Mouse (Mus musculus) intestine, postnatal 0 days (tissue): ENCODE measurements around the gene Bckdha. TPM values are rescaled to one million over a fixed set of nuclear protein-coding genes. Genes with fewer than 3 reads are reported as not detected.

ENCODE experiments used
- ATAC-seq: fragments of 200-750 bp; cut with Nextera tagmentation; 2 replicates; pipeline ENCODE4 v1.8.0; 2017; ENCODE audit warnings: mild to moderate bottlenecking, moderate TSS enrichment, moderate library complexity
- H3K27ac ChIP-seq: fragments of 300-500 bp; sonication (generic); 2 replicates; pipeline ENCODE4 v1.5.1; 2014; ENCODE audit warnings: mild to moderate bottlenecking, low read depth, low read length, moderate library complexity
- H3K27me3 ChIP-seq: fragments of 300-500 bp; sonication (generic); replicated peaks from 2 replicates; pipeline ENCODE4 v1.6.1; 2014; ENCODE audit warnings: low read length, mixed read lengths; ENCODE audit not compliant: control insufficient read depth, insufficient read depth
- H3K36me3 ChIP-seq: fragments of 300-500 bp; sonication (generic); 2 replicates; pipeline ENCODE4 v1.6.1; 2014; ENCODE audit warnings: mild to moderate bottlenecking, moderate library complexity; ENCODE audit not compliant: control insufficient read depth, insufficient read depth
- H3K4me1 ChIP-seq: fragments of 300-500 bp; sonication (generic); replicated peaks from 2 replicates; pipeline ENCODE4 v1.6.1; 2014; ENCODE audit warnings: antibody characterized with exemption, low read length, mixed read lengths; ENCODE audit not compliant: control insufficient read depth, insufficient read depth
- H3K4me2 ChIP-seq: fragments of 300-500 bp; sonication (generic); replicated peaks from 2 replicates; pipeline ENCODE4 v1.6.1; 2014; ENCODE audit warnings: low read depth, mild to moderate bottlenecking, moderate library complexity
- H3K4me3 ChIP-seq: fragments of 300-500 bp; sonication (generic); 2 replicates; pipeline ENCODE4 v1.5.1; 2014; ENCODE audit warnings: low read depth, low read length
- H3K9ac ChIP-seq: fragments of 300-500 bp; sonication (generic); 2 replicates; pipeline ENCODE4 v1.6.1; 2014; ENCODE audit warnings: mild to moderate bottlenecking, low read depth, low read length
- H3K9me3 ChIP-seq: fragments of 300-500 bp; sonication (generic); 2 replicates; pipeline ENCODE4 v1.6.1; 2016; ENCODE audit warnings: mixed run types; ENCODE audit not compliant: control insufficient read depth
- CTCF ChIP-seq: sonication (generic); IDR thresholded peaks from 2 replicates; pipeline ENCODE4 v1.5.1; 2016; ENCODE audit warnings: low read depth, mild to moderate bottlenecking, control low read depth, antibody characterized with exemption, moderate library complexity
- WGBS: fragments of 180-500 bp; shearing (Covaris S2); extraction: QIAGEN DNeasy Blood & Tissue Kit; methylation state at CpG from one replicate; pipeline ENCODE4 v1.1.7; 2014; 5-methylcytosine and 5-hydroxymethylcytosine counted together
- polyA plus RNA-seq: library from polyadenylated mRNA; unstranded; fragments of >200 nt; fragmentation: Nextera tagmentation; extraction: Ambion mirVana; gene quantifications from 2 replicates; pipeline ENCODE4 v1.2.1, GENCODE M21; 2015

Bckdha gene
- polyA plus RNA-seq, 1 experiment from 2014 or later: 39.8 TPM

GRCm38 (mm10) chr7:25620751-25621150, 38.0 kb downstream of the Bckdha start:
- WGBS: 92% methylated on average over 11 of the region's 11 CpGs
- no peak for TF ChIP-seq CTCF
- no peak overlapping the region for H3K27ac ChIP-seq
- peaks cover 6% of the 10 kb centered on the region; the same call in 1 of the 2 replicates for H3K4me1 ChIP-seq
- peaks cover 46% of the 10 kb centered on the region for H3K36me3 ChIP-seq
- H3K9ac ChIP-seq: no peak overlapping the region
- H3K9me3 ChIP-seq: no peaks in the 10 kb centered on the region
- H3K27me3 ChIP-seq: no peaks in the 10 kb centered on the region
- no peak overlapping the region for H3K4me3 ChIP-seq
- ATAC-seq: no peak
- H3K4me2 ChIP-seq: no peak overlapping the region

- Histone ChIP-seq H3K9me3 (no peaks in the 10 kb centered on the region), H3K4me2 (peak overlapping the region; percentile 73; the same call in 1 of the 2 replicates), H3K36me3 (peaks cover 42% of the 10 kb centered on the region), H3K27ac (no peak overlapping the region), H3K4me1 (peaks cover 6% of the 10 kb centered on the region), H3K9ac (no peak overlapping the region), H3K27me3 (no peaks in the 10 kb centered on the region), H3K4me3 (no peak overlapping the region)
- no peak for ATAC-seq
- WGBS: 89% methylated on average over 5 of the region's 5 CpGs
- no peak for TF ChIP-seq CTCF
These were observed 38.7 kb downstream of the Bckdha start for GRCm38 (mm10) chr7:25620101-25620500.

- H3K4me2 ChIP-seq: peak overlapping the region; percentile 73
- H3K9ac ChIP-seq: peak overlapping the region; percentile 56
- peaks cover 6% of the 10 kb centered on the region for H3K4me1 ChIP-seq
- H3K27ac ChIP-seq: peak overlapping the region; percentile 51; the same call in 1 of the 2 replicates
- H3K27me3 ChIP-seq: no peaks in the 10 kb centered on the region
- WGBS: 12% methylated on average over 5 of the region's 5 CpGs
- peak overlapping the region; percentile 68 for H3K4me3 ChIP-seq
- peaks cover 37% of the 10 kb centered on the region for H3K36me3 ChIP-seq
- no peak for TF ChIP-seq CTCF
- no peaks in the 10 kb centered on the region for H3K9me3 ChIP-seq
- no peak for ATAC-seq
These were observed 39.1 kb downstream of the Bckdha start for GRCm38 (mm10) chr7:25619722-25619991.

DNA sequence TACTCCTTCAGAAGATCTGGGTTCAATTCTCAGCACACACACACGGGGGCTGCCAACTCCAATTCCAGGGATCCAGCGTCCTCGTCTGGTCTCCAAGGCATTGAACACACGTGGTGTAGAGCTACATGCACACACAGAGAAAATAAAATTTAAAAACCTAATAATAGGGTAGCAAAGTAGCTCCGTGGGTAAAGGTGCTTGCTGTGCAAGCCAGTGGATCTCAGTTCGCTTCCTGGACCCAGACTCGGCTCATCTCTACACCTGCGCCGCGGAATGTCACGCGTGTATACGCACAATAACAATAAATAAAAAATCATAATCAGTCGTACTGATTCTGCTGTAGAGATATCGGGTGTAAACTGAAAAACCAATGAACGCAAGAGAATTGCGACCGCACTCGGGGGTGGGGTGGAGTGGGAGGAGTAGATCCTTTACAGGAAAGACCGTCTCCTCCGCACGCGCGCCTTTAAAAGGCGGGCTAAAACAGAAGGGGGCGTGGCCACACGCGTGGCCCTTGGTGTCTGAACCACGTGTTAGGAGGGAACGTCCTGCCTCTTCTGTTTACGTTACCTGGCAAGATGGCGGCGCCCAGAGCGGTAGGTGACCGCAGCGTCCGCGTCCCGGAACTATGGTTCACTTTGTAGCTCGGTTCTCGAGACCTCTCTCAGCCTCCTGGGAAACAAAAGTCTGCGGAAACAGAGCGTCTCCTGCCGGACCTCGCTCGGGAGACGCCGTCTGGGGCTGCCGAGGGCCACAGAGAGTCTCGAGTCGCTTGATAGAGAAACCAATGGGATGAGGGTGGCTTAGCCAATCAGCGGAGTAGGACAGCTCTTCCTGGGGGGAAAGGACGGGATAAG, 39.7 kb downstream of the Bckdha start, which contains the start of gene Dmac2:
Gene Dmac2, plus strand, starts transcription at position 550 of the 857 bp plus-strand sequence.
- Histone ChIP-seq H3K27me3 (no peaks in the 10 kb centered on the region), H3K9me3 (no peaks in the 10 kb centered on the region), H3K4me3 (peak within 1 kb of the TSS; percentile 68), H3K4me2 (peak within 1 kb of the TSS; percentile 73), H3K9ac (peak within 1 kb of the TSS; percentile 56), H3K27ac (peak within 1 kb of the TSS; percentile 51), H3K36me3 (peaks cover 32% of the 10 kb centered on the region), H3K4me1 (peaks cover 6% of the 10 kb centered on the region)
- 2% methylated on average over 53 of the region's 53 CpGs for WGBS
- peak; percentile 80 for ATAC-seq
- no peak; the same call in 1 of the 2 replicates for TF ChIP-seq CTCF

DNA sequence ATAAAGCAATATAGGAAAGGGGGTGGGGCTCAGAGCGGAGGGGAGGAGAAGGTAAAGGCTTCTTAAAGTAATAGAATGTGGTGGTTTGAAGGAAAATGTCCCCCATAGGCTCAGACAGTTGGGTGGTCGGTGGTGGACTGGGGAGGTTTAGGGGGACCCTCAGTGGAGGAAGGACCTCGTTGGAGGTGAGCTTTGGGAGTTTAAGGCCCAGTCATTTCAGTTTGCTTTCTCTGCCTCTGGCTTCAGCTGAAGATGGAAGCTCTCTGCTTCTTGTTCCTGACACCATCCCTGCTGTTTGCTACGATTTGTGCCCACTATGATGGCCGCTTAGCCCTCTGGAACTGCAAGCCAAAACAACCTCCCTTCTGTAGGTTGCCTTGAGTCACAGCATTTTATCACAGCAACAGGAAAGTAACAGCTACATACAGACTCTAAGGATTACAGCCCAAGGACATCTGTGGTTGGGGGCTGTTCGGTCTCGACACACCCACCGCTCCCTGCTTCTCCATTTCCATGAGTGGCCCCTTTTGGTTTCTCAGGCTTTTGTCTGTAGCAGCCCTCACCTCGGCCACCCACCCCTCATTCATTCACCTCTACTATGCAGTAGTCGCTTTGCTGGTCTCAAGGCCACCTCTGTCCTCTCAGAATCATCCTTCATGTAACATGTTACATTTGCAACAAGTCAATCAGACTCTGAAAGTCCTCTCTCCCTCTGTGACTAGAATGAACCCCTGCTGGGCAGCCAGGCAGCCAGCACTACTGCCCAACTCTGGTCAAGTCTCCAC, 41.2 kb downstream of the Bckdha start:
- Histone ChIP-seq H3K27me3 (no peaks in the 10 kb centered on the region), H3K9ac (no peak overlapping the region), H3K9me3 (no peaks in the 10 kb centered on the region), H3K27ac (no peak overlapping the region), H3K4me1 (peaks cover 6% of the 10 kb centered on the region), H3K4me3 (no peak overlapping the region), H3K4me2 (no peak overlapping the region), H3K36me3 (peaks cover 20% of the 10 kb centered on the region)
- WGBS: 73% methylated on average over 10 of the region's 10 CpGs
- TF ChIP-seq CTCF: no peak
- no peak for ATAC-seq

DNA sequence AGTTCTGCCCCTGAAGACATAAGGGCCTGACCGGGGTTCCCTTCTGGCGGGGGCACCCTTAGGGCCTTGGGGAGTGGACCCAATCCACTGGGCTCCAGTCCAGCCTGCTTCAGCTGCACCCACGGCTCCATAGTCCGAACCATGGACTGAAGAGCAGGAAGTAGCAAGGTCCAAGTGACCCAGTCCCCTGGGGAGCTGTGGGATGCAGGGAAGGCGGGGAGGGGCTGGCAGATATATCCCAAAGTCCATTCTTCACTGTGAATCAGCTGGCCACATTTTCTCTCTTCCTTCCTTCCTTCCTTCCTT, 43.1 kb downstream of the Bckdha start, which contains the start of gene Erich4:
Gene Erich4, minus strand, starts transcription at position 187 of the 306 bp plus-strand sequence.
- Histone ChIP-seq H3K4me3 (peak within 1 kb of the TSS; percentile 31), H3K9ac (peak within 1 kb of the TSS; percentile 50), H3K27me3 (no peaks in the 10 kb centered on the region), H3K27ac (peak within 1 kb of the TSS; percentile 95), H3K4me1 (peaks cover 6% of the 10 kb centered on the region), H3K36me3 (peaks cover under 1% of the 10 kb centered on the region; the same call in 1 of the 2 replicates), H3K4me2 (peak within 1 kb of the TSS; percentile 64), H3K9me3 (no peaks in the 10 kb centered on the region)
- TF ChIP-seq CTCF: no peak
- WGBS: 35% methylated on average over 5 of the region's 5 CpGs
- ATAC-seq: peak; percentile 87
